Mouse (Mus musculus) brain, embryonic 14.5 days (tissue): ENCODE measurements around the gene Il4i1.

Experiments used
- CTCF ChIP-seq: fragments of 200-500 bp; IDR thresholded peaks from 2 replicates; pipeline ENCODE4 v1.5.1; 2012; ENCODE audit warnings: inconsistent platforms, mild to moderate bottlenecking, moderate library complexity, borderline replicate concordance; ENCODE audit not compliant: insufficient read depth, insufficient read length; ENCODE audit errors: extremely low read depth
- POLR2A ChIP-seq: fragments of 200-500 bp; IDR thresholded peaks from 2 replicates; pipeline ENCODE4 v1.6.1; 2012; ENCODE audit warnings: mild to moderate bottlenecking, inconsistent platforms, borderline replicate concordance; ENCODE audit not compliant: poor library complexity, insufficient read depth, insufficient read length, severe bottlenecking; ENCODE audit errors: extremely low read depth

- TF ChIP-seq POLR2A (no peak), CTCF (no peak)
Observed at GRCm38 (mm10) chr7:44855036-44855435, 38.8 kb downstream of the Il4i1 start.
